Mouse (Mus musculus) midbrain, embryonic 10.5 days (tissue): ENCODE measurements around the gene Upf3a. TPM values are rescaled to one million over a fixed set of nuclear protein-coding genes. Genes with fewer than 3 reads are reported as not detected.
"Not testable (repeated sequence)": the region's sequence is repeated elsewhere in the genome, so short reads cannot be mapped to it uniquely, and the experiment has no call there.

Experiments
- DNase-seq: peaks from one replicate; pipeline ENCODE4 v3.0.0-alpha.2; 2017; ENCODE audit warnings: low spot score
- H3K27ac ChIP-seq: fragments of 300-500 bp; sonication (generic); replicated peaks from 2 replicates; pipeline ENCODE4 v1.5.1; 2016; ENCODE audit warnings: mild to moderate bottlenecking
- H3K27me3 ChIP-seq: fragments of 300-500 bp; sonication (generic); 2 replicates; pipeline ENCODE4 v1.6.1; 2016; ENCODE audit warnings: low read depth, mild to moderate bottlenecking; ENCODE audit not compliant: poor library complexity, severe bottlenecking
- H3K36me3 ChIP-seq: fragments of 300-500 bp; sonication (generic); 2 replicates; pipeline ENCODE4 v1.6.1; 2016; ENCODE audit warnings: mild to moderate bottlenecking, moderate library complexity
- H3K4me1 ChIP-seq: fragments of 300-500 bp; sonication (generic); 2 replicates; pipeline ENCODE4 v1.6.1; 2016
- H3K4me3 ChIP-seq: fragments of 300-500 bp; sonication (generic); 2 replicates; pipeline ENCODE4 v1.5.1; 2016; ENCODE audit warnings: mild to moderate bottlenecking, moderate library complexity
- H3K9me3 ChIP-seq: fragments of 300-500 bp; sonication (generic); replicated peaks from 2 replicates; pipeline ENCODE4 v1.6.1; 2016; ENCODE audit warnings: mild to moderate bottlenecking
- WGBS: fragments of 180-500 bp; shearing (Covaris S2); methylation state at CpG from one replicate; pipeline ENCODE4 v1.1.7; 2016; 5-methylcytosine and 5-hydroxymethylcytosine counted together
- polyA plus RNA-seq: library from polyadenylated mRNA; unstranded; fragments of >200 nt; fragmentation: Nextera tagmentation; extraction: Ambion mirVana; gene quantifications from 2 replicates; pipeline ENCODE4 v1.2.1, GENCODE M21; 2016

Upf3a gene
- 38.4 and 42.0 TPM in 2 replicates for polyA plus RNA-seq

DNA sequence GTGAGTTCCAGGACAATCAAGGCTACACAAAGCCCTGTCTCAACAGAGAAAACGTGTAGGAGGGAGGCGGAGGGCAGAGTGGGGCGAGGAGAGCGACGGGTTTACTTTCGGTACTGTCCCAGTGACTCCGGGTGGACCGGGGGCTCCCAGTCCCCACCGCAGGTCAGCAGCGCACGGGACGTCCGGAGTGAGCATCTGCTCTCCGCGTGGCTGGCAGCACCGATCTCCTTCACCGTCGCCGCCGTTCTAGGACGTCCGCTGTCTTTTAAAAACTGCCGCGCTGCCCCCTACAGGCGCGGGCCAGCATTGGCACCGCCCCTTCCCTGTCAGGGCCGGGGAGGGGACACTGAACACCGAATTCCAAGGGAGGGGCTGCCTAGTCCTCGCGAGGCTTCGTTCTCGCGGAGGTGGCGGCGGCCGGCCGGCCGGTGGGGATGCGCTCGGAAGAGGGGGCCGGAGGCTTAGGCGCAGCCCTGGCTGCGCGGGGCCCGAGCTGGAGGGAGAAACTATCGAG lies at the start of gene Upf3a:
Gene Upf3a (plus strand): TSS at position 366 of the 514 bp plus-strand sequence.
- Histone ChIP-seq H3K4me3 (peak within 1 kb of the TSS; percentile 76), H3K36me3 (peaks cover 42% of the 10 kb centered on the region), H3K9me3 (no peaks in the 10 kb centered on the region), H3K4me1 (peaks cover 19% of the 10 kb centered on the region), H3K27me3 (no peaks in the 10 kb centered on the region), H3K27ac (peak within 1 kb of the TSS; percentile 99)
- WGBS: under 1% methylated on average over 47 of the region's 47 CpGs
- peak; percentile 95 for DNase-seq

DNA sequence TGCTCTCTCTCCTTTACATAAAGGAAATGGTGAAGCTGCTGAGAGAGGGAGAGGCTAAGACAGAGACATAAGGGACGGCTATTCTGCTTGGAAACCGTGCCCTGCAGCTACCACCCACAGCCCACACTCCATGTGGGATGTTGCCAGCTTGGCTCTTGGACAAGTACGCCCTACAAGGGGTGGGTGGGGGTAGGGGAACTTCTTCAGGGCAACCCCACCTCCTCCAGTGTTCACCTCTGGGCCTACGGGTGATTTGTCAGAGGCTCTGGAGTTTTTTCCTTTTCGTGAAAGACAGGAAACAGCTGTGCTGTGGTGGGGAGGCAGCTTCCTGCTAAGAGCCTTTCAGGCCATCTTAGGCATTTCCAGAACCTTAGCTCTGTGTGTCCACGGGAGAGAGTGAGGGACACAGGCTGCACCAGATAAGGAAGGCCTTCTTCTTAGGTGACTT lies 45.1 kb upstream of the Upf3a start:
- Histone ChIP-seq H3K27me3 (no peaks in the 10 kb centered on the region), H3K9me3 (no peaks in the 10 kb centered on the region), H3K4me1 (no peaks in the 10 kb centered on the region), H3K4me3 (no peak overlapping the region), H3K36me3 (no peaks in the 10 kb centered on the region), H3K27ac (no peak overlapping the region)
- 59% methylated on average over 6 of the region's 6 CpGs for WGBS
- DNase-seq: no peak

DNA sequence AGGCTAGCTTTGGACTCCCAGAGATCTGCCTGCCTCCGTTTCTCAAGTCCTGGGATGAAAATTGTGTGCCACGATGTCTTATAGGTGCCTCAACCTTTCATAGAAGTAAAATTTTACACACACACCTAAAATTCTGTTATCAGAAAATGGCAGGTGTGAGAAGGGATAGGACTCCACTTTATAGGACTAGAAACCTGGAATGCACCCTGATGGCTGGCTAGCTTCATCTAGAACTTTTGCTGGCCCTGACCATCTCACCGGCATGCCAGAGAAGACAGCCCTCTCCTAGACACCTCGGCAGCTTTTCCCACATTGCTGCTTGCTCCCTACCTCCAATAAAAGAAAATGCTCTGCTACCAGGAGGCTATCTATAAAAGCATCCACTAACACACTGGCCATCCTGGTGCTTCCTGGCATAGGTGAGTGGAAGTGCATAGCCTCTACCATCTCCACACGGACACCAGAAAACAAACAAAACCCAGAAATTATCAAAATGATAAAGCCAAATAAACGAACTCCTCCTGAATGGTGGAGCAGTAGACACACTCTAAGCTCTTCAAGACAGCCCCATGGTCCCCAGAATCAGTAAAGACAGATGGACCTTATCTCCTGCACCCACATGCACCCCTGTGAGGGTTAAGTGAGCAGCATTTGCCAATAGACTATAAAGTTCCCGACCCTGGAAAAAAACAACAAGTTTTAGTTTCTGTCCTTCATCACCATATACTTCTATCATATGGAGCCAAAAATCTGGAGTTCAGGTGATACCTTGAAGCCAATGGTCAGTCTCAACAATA lies 44.4 kb upstream of the Upf3a start:
- DNase-seq: no peak
- Histone ChIP-seq H3K27ac (no peak overlapping the region), H3K4me1 (no peaks in the 10 kb centered on the region), H3K36me3 (no peaks in the 10 kb centered on the region), H3K9me3 (no peaks in the 10 kb centered on the region), H3K4me3 (no peak overlapping the region), H3K27me3 (no peaks in the 10 kb centered on the region)
- WGBS: 88% methylated on average over 7 of the region's 7 CpGs

DNA sequence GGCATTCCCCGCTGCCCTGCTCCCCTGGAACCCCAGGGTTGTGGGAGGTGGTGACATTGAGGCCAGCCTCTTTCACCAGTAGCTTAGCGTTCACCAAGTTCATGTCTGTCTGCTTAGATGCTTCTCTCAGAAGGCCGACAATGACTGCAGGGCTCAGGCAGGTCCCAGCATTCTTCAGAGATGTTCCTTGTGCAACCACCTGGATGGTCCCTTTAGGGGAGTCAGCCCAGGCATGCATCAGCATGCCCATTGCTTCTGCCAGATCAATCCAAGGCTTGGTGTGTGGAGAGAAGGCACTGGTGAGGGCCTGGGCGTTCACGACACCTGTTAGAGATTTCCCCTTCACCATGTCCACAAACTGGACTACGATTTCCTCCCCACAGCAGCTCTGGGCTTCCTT lies 39.2 kb upstream of the Upf3a start:
- not testable (repeated sequence) for H3K4me1 ChIP-seq

DNA sequence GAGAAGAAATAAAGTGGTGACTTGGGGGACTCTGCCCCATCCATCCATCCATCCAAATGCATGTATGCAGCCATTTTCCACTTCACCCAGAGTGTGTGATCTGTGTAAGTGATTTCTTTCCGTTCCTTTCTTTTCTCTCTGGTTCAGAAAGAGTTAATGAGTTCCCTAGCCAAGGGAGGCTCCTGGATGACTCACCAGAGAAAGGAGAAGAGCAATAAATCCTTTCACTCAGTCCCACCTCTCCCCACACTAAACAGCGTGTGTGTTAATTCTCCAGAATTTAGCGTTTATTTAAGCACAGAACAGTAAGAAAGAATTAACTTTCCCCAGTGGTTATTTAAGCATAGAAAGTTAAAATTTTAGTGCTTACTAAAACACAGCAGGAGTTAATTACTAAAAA lies 37.8 kb upstream of the Upf3a start:
- no peaks in the 10 kb centered on the region for H3K9me3 ChIP-seq
- no peak overlapping the region for H3K27ac ChIP-seq
- H3K4me3 ChIP-seq: no peak overlapping the region
- H3K4me1 ChIP-seq: no peaks in the 10 kb centered on the region
- H3K36me3 ChIP-seq: no peaks in the 10 kb centered on the region
- H3K27me3 ChIP-seq: no peaks in the 10 kb centered on the region
- WGBS: 50% methylated on average over 3 of the region's 3 CpGs
- DNase-seq: no peak

More for the DNA sequence above, 39.2 kb upstream of the Upf3a start:
- DNase-seq, H3K27me3 ChIP-seq, H3K27ac ChIP-seq, H3K4me3 ChIP-seq, H3K36me3 ChIP-seq, H3K9me3 ChIP-seq: not testable (repeated sequence)
- 90% methylated on average over 5 of the region's 6 CpGs for WGBS

DNA sequence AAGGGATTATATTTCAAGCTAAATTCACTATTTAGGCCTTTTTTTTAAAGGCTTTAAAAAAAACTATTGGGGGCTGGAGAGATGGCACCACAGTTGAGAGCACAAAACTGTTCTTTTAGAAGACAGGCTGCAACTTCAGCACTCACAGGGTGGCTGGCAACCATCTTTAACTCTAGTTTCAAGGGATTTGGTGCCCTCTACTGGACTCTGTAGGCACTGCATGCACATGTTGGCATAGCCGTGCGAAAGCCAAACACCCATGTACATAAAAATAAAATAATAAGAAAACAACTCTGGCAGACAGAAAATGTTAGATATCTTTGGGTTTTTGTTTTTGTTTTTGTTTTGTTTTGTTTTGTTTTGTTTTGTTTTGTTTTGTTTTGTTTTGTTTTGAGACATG lies 31.7 kb upstream of the Upf3a start:
- peak; percentile 71 for DNase-seq
- peaks cover 15% of the 10 kb centered on the region for H3K4me1 ChIP-seq
- no peak overlapping the region for H3K4me3 ChIP-seq
- no peaks in the 10 kb centered on the region for H3K36me3 ChIP-seq
- H3K27ac ChIP-seq: no peak overlapping the region
- no peaks in the 10 kb centered on the region for H3K9me3 ChIP-seq
- 27% methylated on average over 2 of the region's 2 CpGs for WGBS
- no peaks in the 10 kb centered on the region for H3K27me3 ChIP-seq

DNA sequence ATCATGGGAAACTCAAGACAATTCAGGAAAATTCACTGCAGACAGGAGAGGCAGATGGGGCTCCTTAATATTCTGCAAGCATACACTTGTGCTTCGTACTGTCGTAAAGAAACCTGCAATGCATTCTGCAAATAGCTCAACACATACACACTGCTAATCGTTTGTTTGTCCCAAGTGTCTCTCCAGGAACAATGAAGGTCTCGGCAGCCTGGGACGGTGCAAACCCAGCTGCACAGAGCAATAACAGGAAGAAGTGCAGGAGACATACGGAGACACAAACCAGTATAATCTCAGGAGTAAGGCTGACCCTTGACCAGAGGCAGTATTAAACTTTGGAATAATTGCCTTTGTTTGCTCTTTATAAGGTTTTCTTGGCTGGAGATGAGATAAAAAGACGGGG lies 28.9 kb upstream of the Upf3a start:
- WGBS: 83% methylated on average over 7 of the region's 7 CpGs
- Histone ChIP-seq H3K4me3 (no peak overlapping the region), H3K36me3 (peaks cover 17% of the 10 kb centered on the region), H3K27me3 (no peaks in the 10 kb centered on the region), H3K9me3 (no peaks in the 10 kb centered on the region), H3K4me1 (peaks cover 22% of the 10 kb centered on the region), H3K27ac (no peak overlapping the region)
- no peak for DNase-seq

DNA sequence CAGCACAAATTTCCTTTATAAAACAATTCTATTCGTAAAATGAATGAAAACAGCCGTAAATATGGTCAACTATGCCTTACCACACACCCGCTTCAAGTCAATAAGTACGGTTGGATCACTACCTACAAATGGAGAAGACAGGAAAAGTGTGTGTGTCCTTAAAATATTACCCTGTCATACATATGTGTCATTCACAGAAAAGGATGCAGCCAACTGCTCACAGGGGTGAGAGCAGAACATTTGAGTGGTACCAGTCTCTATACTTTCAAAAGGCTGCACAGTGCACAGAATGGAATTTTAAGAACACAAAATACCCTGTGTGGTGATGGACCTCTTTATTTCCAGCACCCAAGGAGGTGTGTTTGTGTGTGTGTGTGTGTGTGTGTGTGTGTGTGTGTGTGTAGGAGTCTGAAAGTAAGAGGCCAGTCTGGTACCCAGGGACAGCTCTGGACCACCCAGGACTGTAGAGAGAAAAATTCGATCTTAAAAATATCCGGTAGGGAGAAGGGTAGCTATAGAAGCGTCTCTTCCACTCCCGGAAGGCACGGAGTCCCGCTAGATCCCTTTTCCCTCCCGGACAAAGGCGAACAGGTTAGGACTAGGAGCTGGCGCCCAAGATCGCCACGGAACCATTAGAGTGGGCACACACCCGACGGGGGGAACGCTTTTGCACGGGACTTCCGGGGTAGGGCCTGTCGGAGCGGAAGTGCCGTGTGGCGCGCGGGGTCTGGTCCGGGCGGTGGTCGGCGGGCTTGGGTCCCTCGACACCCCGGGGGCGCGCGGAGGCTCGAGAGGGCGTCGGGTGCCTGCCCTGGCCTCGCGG lies 28.2 kb upstream of the Upf3a start, which contains the start of gene Cdc16:
Gene Cdc16 (plus strand): TSS at position 695 of the 823 bp plus-strand sequence.
- Histone ChIP-seq H3K36me3 (peaks cover 25% of the 10 kb centered on the region), H3K4me1 (peaks cover 22% of the 10 kb centered on the region), H3K27ac (peak within 1 kb of the TSS; percentile 93), H3K9me3 (no peaks in the 10 kb centered on the region), H3K27me3 (no peaks in the 10 kb centered on the region), H3K4me3 (peak within 1 kb of the TSS; percentile 100)
- DNase-seq: peak; percentile 92
- 9% methylated on average over 40 of the region's 40 CpGs for WGBS

DNA sequence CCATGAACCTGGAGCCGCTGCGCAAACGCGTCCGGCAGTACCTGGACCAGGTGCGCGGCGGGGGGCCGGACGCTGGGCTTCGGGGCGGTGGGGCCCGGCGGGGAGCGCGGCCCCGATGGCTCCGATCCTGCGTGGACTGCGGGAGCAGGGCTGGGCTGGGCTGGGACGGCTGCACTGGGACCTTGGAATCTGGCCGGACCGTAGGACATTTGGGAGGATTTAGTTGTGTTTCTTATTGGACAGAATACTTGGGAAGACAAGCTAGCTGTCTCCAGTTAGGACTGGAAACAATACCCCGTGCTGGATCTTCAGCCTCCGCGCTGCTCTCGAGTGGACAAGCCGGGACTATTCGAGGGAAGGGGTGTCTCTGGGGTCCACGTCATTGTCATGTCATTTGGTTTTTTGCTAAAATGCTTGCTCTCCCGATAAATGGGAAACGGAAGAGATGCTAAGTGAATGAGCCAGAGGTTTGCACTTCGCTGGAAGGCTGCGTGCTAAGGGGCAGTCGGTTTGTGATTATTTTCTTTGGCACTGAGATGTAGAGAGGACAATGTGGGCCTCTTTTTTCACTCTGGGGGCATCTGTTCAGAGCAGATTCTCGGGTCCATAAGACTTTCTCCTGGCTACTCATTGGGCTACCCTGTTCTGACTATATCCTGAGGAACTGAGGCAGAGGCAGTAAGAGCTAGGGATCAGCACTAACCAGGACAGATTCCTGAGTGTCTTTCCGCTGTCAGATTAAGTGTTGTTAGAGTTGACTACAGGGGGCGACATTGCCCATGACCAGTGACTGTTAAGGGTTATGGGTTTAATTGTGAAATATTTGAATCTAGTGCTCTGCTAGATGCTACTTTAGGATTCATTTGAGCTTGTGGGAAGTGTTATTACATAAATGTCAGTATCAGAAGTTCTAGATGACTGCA lies 27.3 kb upstream of the Upf3a start:
- H3K27ac ChIP-seq: peak overlapping the region; percentile 93
- peaks cover 33% of the 10 kb centered on the region for H3K36me3 ChIP-seq
- no peaks in the 10 kb centered on the region for H3K27me3 ChIP-seq
- WGBS: under 1% methylated on average over 38 of the region's 38 CpGs
- peaks cover 22% of the 10 kb centered on the region for H3K4me1 ChIP-seq
- DNase-seq: peak; percentile 28
- no peaks in the 10 kb centered on the region for H3K9me3 ChIP-seq
- H3K4me3 ChIP-seq: peak overlapping the region; percentile 100

DNA sequence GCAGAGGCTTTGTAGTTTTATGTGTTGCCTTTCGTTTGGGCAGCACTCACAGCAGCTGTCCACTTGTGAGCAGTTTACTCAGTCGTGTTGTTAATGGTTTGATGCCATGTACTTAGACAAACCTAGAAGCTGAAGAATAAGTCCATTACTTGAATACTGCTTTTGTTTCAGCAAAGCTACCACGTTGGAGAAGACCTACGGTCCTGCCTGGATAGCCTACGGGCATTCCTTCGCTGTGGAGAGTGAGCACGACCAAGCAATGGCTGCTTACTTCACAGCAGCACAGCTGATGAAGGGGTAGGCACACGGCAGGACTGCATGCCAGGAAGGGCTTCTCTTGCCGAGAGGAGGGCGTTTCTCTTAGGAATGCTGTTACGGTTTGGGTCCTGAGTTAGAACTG lies 16.2 kb upstream of the Upf3a start:
- DNase-seq: no peak
- no peak overlapping the region for H3K27ac ChIP-seq
- no peak overlapping the region for H3K4me3 ChIP-seq
- no peaks in the 10 kb centered on the region for H3K27me3 ChIP-seq
- H3K36me3 ChIP-seq: peaks cover 99% of the 10 kb centered on the region
- no peaks in the 10 kb centered on the region for H3K9me3 ChIP-seq
- 91% methylated on average over 11 of the region's 11 CpGs for WGBS
- H3K4me1 ChIP-seq: no peaks in the 10 kb centered on the region

DNA sequence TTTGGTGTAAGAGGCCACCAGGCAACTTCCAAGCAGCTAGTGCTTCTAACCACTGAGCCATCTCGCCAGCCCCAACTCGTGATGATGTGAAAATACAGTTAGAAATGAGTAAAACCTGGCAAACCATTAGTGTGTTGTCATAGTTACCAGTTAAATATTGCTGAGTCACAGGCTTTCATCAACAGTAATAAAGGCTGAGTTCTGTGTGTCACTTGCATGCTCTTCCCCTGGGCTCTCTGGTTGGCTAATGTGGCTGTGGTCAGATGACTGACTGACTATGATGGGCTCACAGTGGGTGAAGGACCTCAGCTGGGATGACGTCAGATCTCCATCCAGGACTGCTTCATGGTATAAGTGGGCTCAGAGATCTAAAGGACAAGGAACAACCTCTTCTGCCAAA lies 4.9 kb upstream of the Upf3a start:
- no peak overlapping the region for H3K4me3 ChIP-seq
- H3K4me1 ChIP-seq: peaks cover 9% of the 10 kb centered on the region
- peaks cover 72% of the 10 kb centered on the region for H3K36me3 ChIP-seq
- H3K9me3 ChIP-seq: no peaks in the 10 kb centered on the region
- DNase-seq: no peak
- no peak overlapping the region for H3K27ac ChIP-seq
- 87% methylated on average over 3 of the region's 3 CpGs for WGBS
- no peaks in the 10 kb centered on the region for H3K27me3 ChIP-seq

DNA sequence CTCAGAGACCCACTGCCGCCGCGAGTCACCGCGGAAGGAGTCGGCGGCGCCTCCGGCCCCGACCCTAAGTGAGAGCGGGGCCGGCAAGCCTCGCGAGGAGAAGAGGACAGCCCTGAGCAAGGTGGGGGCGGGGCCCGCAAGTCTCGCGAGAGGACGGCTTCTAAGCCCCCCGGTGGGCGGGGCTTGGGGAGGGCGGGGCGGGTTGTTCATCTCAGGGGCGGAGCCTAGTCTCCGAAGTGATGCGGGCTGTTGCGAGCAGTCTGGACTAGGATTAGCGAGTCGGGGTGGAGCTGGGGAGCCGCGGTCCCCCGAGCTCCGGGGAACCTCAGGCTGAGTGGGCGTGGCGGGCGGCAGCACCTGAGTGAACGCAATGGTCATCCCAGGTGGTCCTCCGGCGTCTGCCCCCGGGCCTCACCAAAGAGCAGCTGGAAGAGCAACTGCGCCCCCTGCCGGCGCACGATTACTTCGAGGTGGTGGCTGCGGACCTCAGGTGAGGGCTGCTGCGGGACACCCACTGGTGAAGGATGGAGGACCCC lies 417 bp downstream of the Upf3a start:
- Histone ChIP-seq H3K4me3 (peak overlapping the region; percentile 76), H3K4me1 (peaks cover 19% of the 10 kb centered on the region), H3K27me3 (no peaks in the 10 kb centered on the region), H3K9me3 (no peaks in the 10 kb centered on the region), H3K36me3 (peaks cover 36% of the 10 kb centered on the region), H3K27ac (peak overlapping the region; percentile 99)
- peak; percentile 98 for DNase-seq
- under 1% methylated on average over 46 of the region's 47 CpGs for WGBS
